Mouse (Mus musculus) ES-Bruce4 (cell line): ENCODE measurements at regions not wholly inside any gene's neighbourhood (a gene's known extent, or its start where the extent isn't known, plus 50 kb on each side); places are given as distances from the start of the nearest gene placed in this dataset.

ENCODE experiments used
- H3K27ac ChIP-seq: 2 replicates; pipeline ENCODE4 v1.5.1; 2012; ENCODE audit warnings: low read length, inconsistent platforms; ENCODE audit not compliant: insufficient read depth
- H3K27me3 ChIP-seq: 2 replicates; pipeline ENCODE4 v1.6.1; 2012; ENCODE audit warnings: mild to moderate bottlenecking, low read length, inconsistent platforms; ENCODE audit not compliant: control insufficient read depth, poor library complexity, insufficient read depth, severe bottlenecking
- H3K36me3 ChIP-seq: 2 replicates; pipeline ENCODE4 v1.6.1; 2012; ENCODE audit warnings: inconsistent platforms, mild to moderate bottlenecking, low read length, moderate library complexity; ENCODE audit not compliant: control insufficient read depth, poor library complexity, insufficient read depth, severe bottlenecking
- H3K4me1 ChIP-seq: one replicate; pipeline ENCODE4 v1.8.1; 2011; ENCODE audit warnings: low read length; ENCODE audit not compliant: control insufficient read depth, insufficient read depth
- H3K4me3 ChIP-seq: 2 replicates; pipeline ENCODE4 v1.5.1; 2011; ENCODE audit warnings: low read depth, mild to moderate bottlenecking, low read length
- H3K9ac ChIP-seq: 2 replicates; pipeline ENCODE4 v1.6.1; 2012; ENCODE audit warnings: low read depth, mild to moderate bottlenecking, inconsistent platforms; ENCODE audit not compliant: poor library complexity, severe bottlenecking
- H3K9me3 ChIP-seq: replicated peaks from 2 replicates; pipeline ENCODE4 v1.6.1; 2012; ENCODE audit warnings: mild to moderate bottlenecking, low read length, inconsistent platforms; ENCODE audit not compliant: control insufficient read depth, poor library complexity, insufficient read depth, severe bottlenecking
- CTCF ChIP-seq: IDR thresholded peaks from one replicate; pipeline ENCODE4 v1.8.1; 2011; ENCODE audit warnings: low read depth, low read length
- EP300 ChIP-seq: IDR thresholded peaks from 2 replicates; pipeline ENCODE4 v1.6.1; 2011; ENCODE audit warnings: low read depth, low read length; ENCODE audit not compliant: insufficient read depth
- POLR2A ChIP-seq: IDR thresholded peaks from one replicate; pipeline ENCODE4 v1.8.1; 2011; ENCODE audit warnings: low read length; ENCODE audit not compliant: insufficient read depth

DNA sequence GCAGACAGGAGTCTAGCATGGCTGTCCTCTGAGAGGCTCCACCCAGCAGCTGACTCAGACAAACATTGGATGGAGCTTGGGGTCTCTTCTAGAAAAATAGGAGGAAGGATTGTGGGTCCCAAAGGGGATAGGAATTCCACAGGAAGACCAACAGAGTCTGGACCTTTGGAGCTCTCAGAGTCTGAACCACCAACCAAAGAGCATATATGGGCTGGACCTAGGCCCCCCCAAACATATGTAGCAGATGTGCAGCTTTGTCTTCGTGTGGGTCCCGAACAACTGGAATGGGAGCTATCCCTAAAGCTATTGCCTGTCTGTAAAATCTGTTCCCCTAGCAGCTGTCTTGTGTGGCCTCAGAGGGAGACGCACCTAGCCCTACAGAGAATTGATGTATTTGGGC is 50.1 kb upstream of the Cpm start:
- no peak overlapping the region for H3K4me3 ChIP-seq
- H3K36me3 ChIP-seq = no peaks in the 10 kb centered on the region
- H3K9ac ChIP-seq = no peak overlapping the region
- no peaks in the 10 kb centered on the region for H3K27me3 ChIP-seq
- H3K27ac ChIP-seq = no peak overlapping the region
- H3K4me1 ChIP-seq = no peaks in the 10 kb centered on the region
- TF ChIP-seq CTCF (no peak), POLR2A (no peak), EP300 (no peak)
- H3K9me3 ChIP-seq = no peaks in the 10 kb centered on the region

DNA sequence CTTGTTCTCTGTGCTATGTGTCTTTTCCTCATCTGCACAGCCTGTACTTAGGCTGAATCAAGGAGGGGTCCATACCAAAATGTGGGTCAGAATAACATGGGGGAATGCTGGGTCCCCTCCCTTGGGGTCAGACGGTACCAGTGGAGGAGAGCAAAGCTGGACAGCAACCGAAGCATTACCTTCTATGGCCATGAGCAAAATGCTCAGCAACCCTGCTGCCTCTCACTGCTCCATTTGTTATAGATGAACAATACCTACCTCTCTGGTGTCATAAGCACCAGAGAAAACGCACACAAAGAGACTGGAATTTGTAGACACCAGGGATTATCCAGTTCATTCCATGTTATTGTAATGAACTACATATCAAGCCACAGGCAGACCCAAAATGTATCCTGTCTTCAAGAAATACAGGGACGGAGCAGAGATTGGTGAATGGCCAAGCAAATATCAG is 50.6 kb upstream of the Cpm start:
- Histone ChIP-seq H3K27ac (no peak overlapping the region), H3K4me3 (no peak overlapping the region), H3K27me3 (no peaks in the 10 kb centered on the region), H3K9ac (no peak overlapping the region), H3K9me3 (no peaks in the 10 kb centered on the region), H3K4me1 (no peaks in the 10 kb centered on the region), H3K36me3 (no peaks in the 10 kb centered on the region)
- TF ChIP-seq EP300 = no peak
- TF ChIP-seq CTCF = no peak
- TF ChIP-seq POLR2A = no peak

DNA sequence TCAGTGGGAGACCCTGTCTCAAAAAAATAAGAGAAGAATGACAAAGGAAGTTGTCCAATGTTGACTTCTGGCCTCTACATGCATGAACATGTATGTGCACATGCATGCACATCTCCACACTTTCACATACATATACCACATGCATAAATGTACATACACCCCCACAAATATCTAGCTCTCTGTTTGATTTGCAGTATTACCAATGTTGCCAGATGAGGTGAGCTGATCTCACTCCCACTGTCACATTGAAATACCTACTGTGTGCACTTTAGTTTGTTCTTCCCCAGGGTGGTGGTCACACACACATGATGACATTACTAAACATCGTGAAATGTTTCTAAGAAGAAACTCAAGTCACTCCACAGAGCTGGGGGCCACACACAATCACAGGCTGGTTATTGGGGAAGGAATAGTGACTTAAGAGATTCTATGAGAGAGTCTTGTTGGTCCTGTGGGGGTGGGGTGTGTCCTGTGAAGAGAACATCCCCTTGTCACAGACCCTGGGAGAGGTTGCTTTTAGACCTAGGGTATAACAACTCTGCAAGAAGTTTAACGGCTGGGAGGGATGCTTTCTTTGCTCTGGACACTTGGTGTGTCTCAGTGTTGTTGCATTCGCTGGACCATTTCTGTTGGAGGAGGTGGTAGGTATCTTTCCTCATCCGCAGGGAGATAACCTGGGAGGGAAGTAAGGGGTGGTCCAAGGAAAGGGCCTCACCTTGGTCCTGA is 51.2 kb upstream of the Cpm start:
- Histone ChIP-seq H3K4me1 (no peaks in the 10 kb centered on the region), H3K27me3 (no peaks in the 10 kb centered on the region), H3K27ac (no peak overlapping the region), H3K4me3 (no peak overlapping the region), H3K9me3 (no peaks in the 10 kb centered on the region), H3K36me3 (no peaks in the 10 kb centered on the region), H3K9ac (no peak overlapping the region)
- TF ChIP-seq EP300 (no peak), POLR2A (no peak), CTCF (no peak)

DNA sequence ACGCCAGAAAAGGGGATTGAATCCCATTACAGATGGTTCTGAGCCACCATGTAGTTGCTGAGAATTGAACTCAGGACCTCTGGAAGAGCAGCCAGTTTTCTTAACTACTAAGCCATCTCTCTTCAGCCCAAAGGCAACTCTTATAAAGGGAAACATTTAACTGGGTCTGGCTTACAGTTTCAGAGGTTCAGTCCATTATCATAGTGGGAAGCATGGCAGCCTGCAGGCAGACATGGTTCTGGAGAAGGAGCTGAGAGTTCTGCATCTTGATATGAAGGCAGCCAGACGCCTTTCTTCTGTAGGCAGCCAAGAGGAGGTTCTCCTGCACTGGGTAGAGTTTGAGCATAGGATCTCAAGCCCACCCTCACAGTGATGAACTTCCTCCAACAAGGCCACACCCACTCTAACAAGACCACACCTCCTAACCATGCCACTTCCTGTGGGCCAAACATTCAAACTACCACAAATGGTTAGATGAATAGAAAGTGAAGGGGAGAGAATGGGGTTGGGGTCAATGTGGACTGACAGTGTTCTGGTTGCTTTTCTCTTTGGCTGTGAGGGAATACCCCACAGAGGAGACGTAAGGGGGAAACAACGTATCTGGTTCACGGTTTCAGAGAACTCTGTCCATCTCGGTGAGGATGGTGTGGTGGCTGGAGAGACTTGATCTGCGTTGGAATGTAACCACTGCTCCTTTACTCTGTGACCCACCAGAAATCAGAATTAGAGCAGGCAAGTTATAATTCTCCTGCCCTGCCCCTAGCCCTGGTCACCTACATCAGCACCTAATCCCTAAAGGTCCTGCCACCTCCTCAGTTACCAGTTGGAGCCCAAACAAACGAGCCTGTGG is 52.2 kb upstream of the Cpm start:
- Histone ChIP-seq H3K9ac (no peak overlapping the region), H3K27ac (no peak overlapping the region), H3K4me1 (no peaks in the 10 kb centered on the region), H3K9me3 (no peaks in the 10 kb centered on the region), H3K4me3 (no peak overlapping the region), H3K27me3 (no peaks in the 10 kb centered on the region), H3K36me3 (no peaks in the 10 kb centered on the region)
- no peak for TF ChIP-seq EP300
- no peak for TF ChIP-seq CTCF
- no peak for TF ChIP-seq POLR2A

DNA sequence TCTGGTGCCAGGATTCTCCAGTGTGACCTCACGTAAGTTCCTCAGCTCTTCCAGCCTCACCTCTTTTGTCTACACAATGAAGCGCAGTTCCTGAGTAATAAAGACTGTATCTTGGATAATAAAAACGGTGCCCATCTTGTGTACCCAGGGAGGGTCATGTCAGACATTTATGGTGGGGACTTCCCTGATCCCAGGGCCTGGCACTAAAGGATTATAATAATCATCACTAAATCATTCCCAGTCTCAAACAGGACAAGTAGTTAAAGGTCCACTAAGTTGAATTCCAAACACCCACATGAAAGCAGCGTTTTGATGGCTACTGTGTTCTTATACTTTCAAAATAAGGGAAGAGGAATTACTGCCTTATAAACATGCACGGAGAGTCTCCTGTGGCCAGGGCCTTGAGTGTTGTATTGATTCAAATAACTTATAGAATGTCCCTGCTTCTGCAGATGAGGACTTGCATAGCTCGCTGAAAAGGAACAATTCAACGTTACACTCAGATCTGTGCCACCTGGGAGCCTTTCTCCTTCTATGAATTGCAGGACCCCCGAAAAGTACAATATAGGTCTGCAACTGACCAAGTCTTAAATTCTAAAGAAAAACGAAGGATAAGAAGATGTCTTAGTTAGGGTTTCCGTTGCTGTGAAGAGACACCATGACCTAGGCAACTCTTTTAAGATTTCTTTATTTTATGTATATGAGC is 53.0 kb upstream of the Cpm start:
- Histone ChIP-seq H3K9me3 (no peaks in the 10 kb centered on the region), H3K4me3 (no peak overlapping the region), H3K36me3 (no peaks in the 10 kb centered on the region), H3K27me3 (no peaks in the 10 kb centered on the region), H3K27ac (no peak overlapping the region), H3K4me1 (no peaks in the 10 kb centered on the region), H3K9ac (no peak overlapping the region)
- no peak for TF ChIP-seq POLR2A
- no peak for TF ChIP-seq CTCF
- no peak for TF ChIP-seq EP300
